Mouse (Mus musculus) subcutaneous adipose tissue, adult 2 months (tissue): ENCODE measurements around the gene Gal3st2b. TPM values are rescaled to one million over a fixed set of nuclear protein-coding genes. Genes with fewer than 3 reads are reported as not detected.

Experiments used
- polyA plus RNA-seq: library from polyadenylated mRNA; depleted of rRNA; stranded (reverse); fragments of >200 nt; gene quantifications from 2 replicates; pipeline ENCODE4 v1.2.3, GENCODE M21; 2012; ENCODE audit warnings: low replicate concordance; rRNA removed

Gene Gal3st2b
- polyA plus RNA-seq, result 0.21 TPM in 1 of 2 replicates, not detected in the other

DNA sequence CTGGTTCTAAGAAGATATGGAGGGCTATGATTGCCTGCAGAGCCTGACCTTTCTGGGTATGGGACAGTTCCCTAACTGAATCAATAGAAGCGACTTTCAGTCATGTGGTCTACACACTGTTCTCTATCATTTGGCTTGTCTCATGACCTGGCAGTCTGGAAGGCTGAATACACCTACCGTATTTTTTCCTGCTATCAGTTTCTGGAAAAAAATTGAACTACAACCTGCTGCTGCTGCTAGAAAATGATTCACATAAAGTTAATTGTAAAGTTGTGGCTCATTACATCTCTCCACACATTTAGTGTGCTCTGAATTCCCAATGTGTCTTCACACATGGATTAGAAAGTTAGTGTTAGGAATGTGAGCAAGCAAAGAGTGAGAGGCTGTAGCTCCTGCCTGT is at the start of gene Gal3st2b:
TSS of gene Gal3st2b (plus strand) at position 301 of the 400 bp plus-strand sequence.

DNA sequence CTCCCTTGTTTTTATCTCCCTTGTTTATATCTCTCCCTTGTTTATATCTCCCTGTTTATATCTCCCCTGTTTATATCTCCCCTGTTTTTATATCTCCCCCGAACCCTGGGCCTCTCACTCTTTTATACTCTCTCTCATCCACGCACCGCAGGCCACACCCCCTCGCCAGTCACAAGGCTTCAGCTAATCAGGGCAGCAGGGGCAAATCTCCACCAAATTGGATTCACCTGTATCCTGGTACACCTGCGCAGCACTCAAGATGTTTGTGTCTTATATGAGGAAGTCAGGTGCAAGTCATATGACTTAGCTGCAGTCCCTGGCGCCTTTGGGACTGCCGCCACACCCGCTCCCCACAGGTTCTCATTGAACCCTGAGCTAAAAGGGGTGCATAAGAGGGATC is 72.1 kb downstream of the Gal3st2b start, which contains the start of gene Gal3st2c:
TSS of gene Gal3st2c (plus strand) at position 301 of the 400 bp plus-strand sequence.

Other genes starting within 250 kb of the Gal3st2b start
- 49.6 and 128 TPM in 2 replicates for gene Bok, start 232.7 kb upstream of the Gal3st2b start, polyA plus RNA-seq
- 55.7 and 75.7 TPM in 2 replicates for gene Atg4b, start 166.8 kb upstream of the Gal3st2b start, polyA plus RNA-seq
- 39.6 and 56.2 TPM in 2 replicates for gene Thap4, start 163.4 kb upstream of the Gal3st2b start, polyA plus RNA-seq
- 43.4 and 75.9 TPM in 2 replicates for gene Dtymk, start 116.4 kb upstream of the Gal3st2b start, polyA plus RNA-seq
- 5.5 and 10.1 TPM in 2 replicates for gene Ing5, start 114.3 kb upstream of the Gal3st2b start, polyA plus RNA-seq
- 31.0 and 33.1 TPM in 2 replicates for gene D2hgdh, start 93.4 kb upstream of the Gal3st2b start, polyA plus RNA-seq
- gene Gal3st2, start 57.0 kb upstream of the Gal3st2b start, polyA plus RNA-seq, result 0.19 TPM in 1 of 2 replicates, not detected in the other
- gene Gal3st2c, start 72.2 kb downstream of the Gal3st2b start, polyA plus RNA-seq, result 0.01 TPM in 1 of 2 replicates, not detected in the other
- gene Neu4, start 102.1 kb downstream of the Gal3st2b start, polyA plus RNA-seq, result not detected in 2 replicates
- gene Pdcd1, start 134.2 kb downstream of the Gal3st2b start, polyA plus RNA-seq, result 0.11 and 0.19 TPM in 2 replicates